Mouse (Mus musculus): ENCODE measurements around the gene Tmem50b. TPM values are rescaled to one million over a fixed set of nuclear protein-coding genes. Genes with fewer than 3 reads are reported as not detected.
A peak's percentile ranks its signal among the peaks of the same experiment; 100 is the strongest.
"Not testable (repeated sequence)": the region's sequence is repeated elsewhere in the genome, so short reads cannot be mapped to it uniquely, and the experiment has no call there.

Tmem50b gene
- 44.6 to 80.4 TPM (median 63.0 TPM) in 3 replicates for total RNA-seq (2017)

- peak; percentile 93 for ATAC-seq (replicated peaks; ENCODE audit: insufficient number of reproducible peaks, low FRiP score, low TSS enrichment, poor library complexity, severe bottlenecking)
Measured at GRCm38 (mm10) chr16:91597672-91598010, at the start of gene Tmem50b. Gene Tmem50b (minus strand): TSS chr16:91597800.

GRCm38 (mm10) chr16:91646681-91647419 lies 49.2 kb upstream of the Tmem50b start, which contains the start of gene Gart:
Gene Gart (minus strand): TSS chr16:91646952.
- peak; percentile 69 for ATAC-seq (replicated peaks; ENCODE audit: insufficient number of reproducible peaks, low FRiP score, low TSS enrichment, poor library complexity, severe bottlenecking)

GRCm38 (mm10) chr16:91645995-91646602 lies 48.5 kb upstream of the Tmem50b start:
- no peak for ATAC-seq (replicated peaks; ENCODE audit: insufficient number of reproducible peaks, low FRiP score, low TSS enrichment, poor library complexity, severe bottlenecking)

- not testable (repeated sequence) for ATAC-seq (replicated peaks; ENCODE audit: insufficient number of reproducible peaks, low FRiP score, low TSS enrichment, poor library complexity, severe bottlenecking)
Measured at GRCm38 (mm10) chr16:91645420-91645819, 47.8 kb upstream of the Tmem50b start.

GRCm38 (mm10) chr16:91644901-91645300 lies 47.3 kb upstream of the Tmem50b start:
- no peak for ATAC-seq (replicated peaks; ENCODE audit: insufficient number of reproducible peaks, low FRiP score, low TSS enrichment, poor library complexity, severe bottlenecking)

- peak; percentile 55 for ATAC-seq (replicated peaks; ENCODE audit: insufficient number of reproducible peaks, low FRiP score, low TSS enrichment, poor library complexity, severe bottlenecking)
Measured at GRCm38 (mm10) chr16:91640171-91640570, 42.6 kb upstream of the Tmem50b start.

- no peak for ATAC-seq (replicated peaks; ENCODE audit: insufficient number of reproducible peaks, low FRiP score, low TSS enrichment, poor library complexity, severe bottlenecking)
Measured at GRCm38 (mm10) chr16:91639636-91640035, 42.0 kb upstream of the Tmem50b start.

- ATAC-seq (replicated peaks; ENCODE audit: insufficient number of reproducible peaks, low FRiP score, low TSS enrichment, poor library complexity, severe bottlenecking), result no peak
Measured at GRCm38 (mm10) chr16:91639161-91639560, 41.6 kb upstream of the Tmem50b start.

- ATAC-seq (replicated peaks; ENCODE audit: insufficient number of reproducible peaks, low FRiP score, low TSS enrichment, poor library complexity, severe bottlenecking), result no peak
Measured at GRCm38 (mm10) chr16:91633641-91634040, 36.0 kb upstream of the Tmem50b start.

GRCm38 (mm10) chr16:91632940-91633339 lies 35.3 kb upstream of the Tmem50b start:
- ATAC-seq (replicated peaks; ENCODE audit: insufficient number of reproducible peaks, low FRiP score, low TSS enrichment, poor library complexity, severe bottlenecking), result no peak

- no peak for ATAC-seq (replicated peaks; ENCODE audit: insufficient number of reproducible peaks, low FRiP score, low TSS enrichment, poor library complexity, severe bottlenecking)
Measured at GRCm38 (mm10) chr16:91632439-91632838, 34.8 kb upstream of the Tmem50b start.

GRCm38 (mm10) chr16:91630584-91630983 lies 33.0 kb upstream of the Tmem50b start:
- no peak for ATAC-seq (replicated peaks; ENCODE audit: insufficient number of reproducible peaks, low FRiP score, low TSS enrichment, poor library complexity, severe bottlenecking)

GRCm38 (mm10) chr16:91629749-91630148 lies 32.1 kb upstream of the Tmem50b start:
- no peak for ATAC-seq (replicated peaks; ENCODE audit: insufficient number of reproducible peaks, low FRiP score, low TSS enrichment, poor library complexity, severe bottlenecking)

GRCm38 (mm10) chr16:91628673-91629072 lies 31.1 kb upstream of the Tmem50b start:
- peak; percentile 70 for ATAC-seq (replicated peaks; ENCODE audit: insufficient number of reproducible peaks, low FRiP score, low TSS enrichment, poor library complexity, severe bottlenecking)

- ATAC-seq (replicated peaks; ENCODE audit: insufficient number of reproducible peaks, low FRiP score, low TSS enrichment, poor library complexity, severe bottlenecking), result no peak
Measured at GRCm38 (mm10) chr16:91627831-91628230, 30.2 kb upstream of the Tmem50b start.

- peak; percentile 69 for ATAC-seq (replicated peaks; ENCODE audit: insufficient number of reproducible peaks, low FRiP score, low TSS enrichment, poor library complexity, severe bottlenecking)
Measured at GRCm38 (mm10) chr16:91623074-91623473, 25.5 kb upstream of the Tmem50b start.

GRCm38 (mm10) chr16:91620991-91621390 lies 23.4 kb upstream of the Tmem50b start:
- no peak for ATAC-seq (replicated peaks; ENCODE audit: insufficient number of reproducible peaks, low FRiP score, low TSS enrichment, poor library complexity, severe bottlenecking)

- ATAC-seq (replicated peaks; ENCODE audit: insufficient number of reproducible peaks, low FRiP score, low TSS enrichment, poor library complexity, severe bottlenecking), result no peak
Measured at GRCm38 (mm10) chr16:91620185-91620584, 22.6 kb upstream of the Tmem50b start.

- peak; percentile 80 for ATAC-seq (replicated peaks; ENCODE audit: insufficient number of reproducible peaks, low FRiP score, low TSS enrichment, poor library complexity, severe bottlenecking)
Measured at GRCm38 (mm10) chr16:91618511-91619501, 21.2 kb upstream of the Tmem50b start, which contains the start of gene Dnajc28. Gene Dnajc28 (minus strand): TSS chr16:91619026.
